Mouse (Mus musculus): Measurements from ENCODE around the gene 9330182O14Rik.

Gene 9330182O14Rik

DNA sequence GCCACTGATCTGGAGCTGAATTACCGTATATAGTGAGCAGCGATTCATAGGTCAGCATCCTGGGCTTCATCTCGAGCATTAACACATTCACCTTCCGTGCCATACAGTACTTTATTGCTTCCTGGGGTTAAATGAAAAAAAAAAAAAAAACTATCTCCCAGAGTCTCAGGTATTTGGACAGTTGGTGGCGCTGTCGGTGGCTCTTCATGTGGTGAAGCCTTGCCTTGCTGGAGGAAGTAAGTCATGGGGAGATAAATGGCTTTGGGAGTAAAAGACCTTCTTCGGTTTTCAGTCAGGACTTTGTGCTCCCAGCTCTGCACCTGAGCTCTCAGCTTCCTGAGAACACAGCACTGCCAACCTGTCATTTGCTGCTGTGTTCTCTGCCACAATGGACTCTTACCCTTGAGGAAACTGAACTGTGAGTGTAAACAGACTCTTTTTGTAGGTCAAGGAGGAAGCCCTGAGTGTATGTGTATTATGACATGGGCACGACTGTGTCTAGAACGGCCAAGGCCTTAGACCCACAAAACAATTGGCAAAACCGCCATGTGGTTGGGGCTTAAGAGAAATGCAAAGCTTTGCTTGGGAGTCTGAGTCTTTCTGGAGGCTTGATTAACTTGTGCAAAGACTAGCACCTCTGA lies at the start of gene 9330182O14Rik:
TSS of gene 9330182O14Rik (plus strand) at position 214 of the 641 bp plus-strand sequence.
- DNase-seq, result no peak

DNA sequence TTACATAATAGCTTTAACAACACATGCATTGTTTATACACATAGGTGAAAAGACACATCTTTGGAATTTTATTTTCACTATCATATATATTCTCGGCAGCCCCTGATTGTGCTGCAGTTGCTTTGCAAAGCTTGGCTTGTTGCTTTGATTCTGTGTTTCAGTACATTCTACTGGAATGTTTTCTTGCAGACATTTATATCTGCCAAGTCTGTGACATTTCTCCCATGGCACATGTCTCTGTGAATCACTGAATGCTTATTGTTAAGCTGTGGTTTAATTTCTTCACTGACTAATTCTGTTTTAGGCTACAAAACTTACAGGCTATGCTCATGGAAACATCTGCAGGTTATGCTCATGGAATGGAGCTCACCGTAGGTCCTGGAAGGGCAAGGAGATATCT lies 30.9 kb upstream of the 9330182O14Rik start:
- no peak for DNase-seq

DNA sequence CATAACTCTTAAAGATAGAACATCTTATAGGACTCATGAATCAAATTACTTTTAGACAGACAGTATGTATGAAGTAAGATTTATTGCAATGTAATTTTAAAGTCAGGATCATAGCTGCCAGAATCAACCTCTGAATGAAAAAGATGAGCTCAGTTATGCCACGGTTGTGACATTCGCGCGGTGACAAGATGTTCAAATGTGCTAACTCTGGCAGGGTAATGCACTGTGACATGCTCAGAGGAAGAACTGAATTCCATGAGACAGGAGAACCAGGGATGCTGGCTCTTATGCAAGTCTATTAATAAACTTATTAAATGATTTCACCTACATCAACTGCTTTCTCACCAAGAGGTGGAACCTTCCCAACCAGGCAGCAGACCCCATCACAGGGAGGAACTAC lies 28.5 kb upstream of the 9330182O14Rik start:
- no peak for DNase-seq

DNA sequence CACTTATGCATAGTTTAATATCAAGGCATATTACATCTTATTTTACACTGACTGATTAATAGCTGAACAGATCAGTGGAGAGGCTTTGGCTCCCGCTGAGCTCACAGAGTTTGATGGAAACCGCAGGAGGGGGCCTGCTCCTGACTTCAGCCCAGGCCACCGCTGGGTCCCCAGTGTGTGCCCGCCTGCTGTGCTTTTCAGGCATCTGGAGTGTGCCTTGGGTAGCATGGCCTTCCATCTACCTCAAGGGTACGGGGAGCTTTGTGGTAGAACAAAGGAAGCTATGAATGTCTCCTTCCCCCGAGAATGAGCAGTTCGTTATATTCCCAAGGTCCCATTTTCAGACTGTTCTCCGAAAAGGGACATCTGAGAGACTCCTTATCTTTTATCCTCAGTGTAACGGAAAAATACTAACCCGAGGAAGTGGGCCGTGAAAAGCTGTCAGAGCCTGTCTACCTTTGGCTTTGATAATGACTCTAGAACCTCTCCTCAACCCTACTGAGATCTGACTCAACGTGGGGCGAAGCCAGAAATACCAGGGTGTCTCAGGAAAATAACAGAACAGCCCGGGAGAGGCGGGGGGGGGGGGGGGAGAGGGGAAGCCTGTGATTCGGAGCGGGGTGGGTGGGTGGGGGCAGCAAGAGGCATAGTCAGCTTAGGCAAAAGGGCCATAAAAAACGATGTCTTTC lies 20.1 kb upstream of the 9330182O14Rik start:
- DNase-seq, result no peak

DNA sequence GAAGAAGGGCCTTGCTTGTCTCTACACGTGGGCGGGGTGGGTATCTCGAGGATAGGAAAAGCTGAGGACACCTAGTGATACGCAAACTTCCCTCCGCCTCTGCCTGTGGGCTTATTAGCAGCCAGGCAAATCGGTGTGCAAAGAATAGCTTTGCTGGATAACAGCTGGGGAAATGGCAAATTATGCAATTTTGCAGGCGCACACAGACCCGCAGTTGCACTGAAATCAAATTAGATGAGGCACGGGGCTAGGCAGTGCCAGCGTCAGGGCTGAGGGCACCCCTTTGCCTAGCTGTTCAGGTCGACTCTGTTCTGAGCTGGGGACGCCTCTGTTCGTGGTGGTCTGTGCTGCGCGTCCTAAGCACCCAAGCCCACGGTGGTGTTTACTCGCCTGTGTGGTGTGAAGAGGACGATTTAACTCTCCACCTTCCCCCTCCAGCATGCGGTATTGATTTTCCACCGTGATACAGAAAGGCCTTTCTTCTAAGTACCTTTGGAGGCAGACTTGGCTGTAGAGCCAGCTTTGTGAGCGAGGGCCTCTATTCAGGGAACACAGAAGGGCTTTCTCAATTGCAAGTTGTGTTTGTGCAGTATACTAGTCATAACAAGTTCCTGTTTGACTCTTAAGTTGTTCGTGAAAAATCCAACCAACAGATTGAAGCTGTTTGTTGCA lies 19.4 kb upstream of the 9330182O14Rik start:
- DNase-seq, result peak; percentile 10

DNA sequence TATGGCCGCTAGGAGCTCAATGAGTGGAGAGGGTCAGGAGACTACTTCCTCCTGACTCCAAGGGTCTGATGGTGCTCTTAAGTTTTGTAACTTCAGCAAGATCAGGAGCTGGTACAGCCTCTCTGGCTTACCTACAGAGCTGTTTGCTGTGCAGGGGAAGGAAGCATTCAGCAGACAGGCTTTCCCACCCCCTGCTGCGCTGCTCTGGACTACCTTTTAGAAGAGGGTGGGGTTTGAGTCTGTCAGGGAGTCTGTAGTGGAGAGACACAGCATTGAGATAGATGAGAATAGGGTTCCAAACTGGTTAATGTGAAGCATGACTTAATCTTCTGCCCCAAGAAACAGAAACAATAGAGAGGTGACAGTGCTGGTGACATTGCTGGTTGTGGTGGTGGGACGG lies 17.8 kb upstream of the 9330182O14Rik start:
- no peak for DNase-seq

DNA sequence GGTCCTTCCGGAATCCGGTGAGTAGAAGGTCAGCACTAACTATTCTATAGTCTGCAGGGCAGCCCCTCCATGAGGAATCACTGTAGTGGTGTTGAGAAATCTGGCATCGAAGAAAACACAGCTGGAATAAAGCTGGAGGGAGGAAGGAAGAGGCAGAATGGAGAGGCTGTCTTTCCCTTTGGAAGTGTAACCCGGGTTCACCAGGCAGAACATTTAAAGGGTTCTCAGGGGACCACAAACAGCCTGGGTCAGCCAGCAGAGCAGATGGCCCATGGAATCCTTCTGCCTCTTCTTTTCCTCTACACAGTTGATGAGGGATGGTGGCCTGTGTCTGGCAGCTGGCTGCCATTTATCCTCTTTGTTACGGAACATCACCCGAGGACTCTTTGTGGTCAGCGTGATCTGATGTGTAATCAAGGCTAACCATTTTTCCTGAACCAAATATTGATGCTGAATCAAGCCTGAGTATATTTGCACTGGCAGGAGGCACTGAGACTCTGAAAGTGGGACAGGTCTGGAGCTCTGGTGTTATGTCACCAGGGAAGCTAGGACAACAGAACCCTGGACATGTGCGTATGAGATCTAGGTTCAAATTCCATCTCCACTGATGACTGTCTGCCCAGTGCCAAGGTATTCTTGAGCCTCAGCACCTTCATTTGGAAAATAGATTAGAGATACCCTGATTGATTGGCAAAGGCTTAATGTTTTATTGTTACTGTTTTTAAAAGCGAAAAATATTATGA lies 9.8 kb upstream of the 9330182O14Rik start:
- DNase-seq, result no peak

DNA sequence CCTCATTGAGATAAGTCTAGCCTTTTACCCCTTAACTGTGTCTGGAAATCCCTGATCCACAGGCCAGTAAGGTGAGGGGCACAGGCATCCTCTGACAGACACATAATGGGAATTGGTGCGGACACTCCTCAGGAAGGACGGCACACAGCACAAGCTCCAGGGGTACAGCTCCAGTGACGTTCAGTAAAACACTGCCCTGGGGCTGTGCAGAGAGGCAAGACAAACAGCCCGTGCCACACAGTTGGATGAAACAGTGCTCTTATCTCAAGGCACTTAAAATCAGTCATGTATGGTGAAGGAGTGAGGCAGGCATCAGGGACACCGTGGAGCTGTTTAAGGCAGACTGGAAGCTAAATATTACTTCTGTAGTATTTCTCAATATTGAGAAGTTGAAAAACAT lies 4.7 kb upstream of the 9330182O14Rik start:
- DNase-seq, result no peak

DNA sequence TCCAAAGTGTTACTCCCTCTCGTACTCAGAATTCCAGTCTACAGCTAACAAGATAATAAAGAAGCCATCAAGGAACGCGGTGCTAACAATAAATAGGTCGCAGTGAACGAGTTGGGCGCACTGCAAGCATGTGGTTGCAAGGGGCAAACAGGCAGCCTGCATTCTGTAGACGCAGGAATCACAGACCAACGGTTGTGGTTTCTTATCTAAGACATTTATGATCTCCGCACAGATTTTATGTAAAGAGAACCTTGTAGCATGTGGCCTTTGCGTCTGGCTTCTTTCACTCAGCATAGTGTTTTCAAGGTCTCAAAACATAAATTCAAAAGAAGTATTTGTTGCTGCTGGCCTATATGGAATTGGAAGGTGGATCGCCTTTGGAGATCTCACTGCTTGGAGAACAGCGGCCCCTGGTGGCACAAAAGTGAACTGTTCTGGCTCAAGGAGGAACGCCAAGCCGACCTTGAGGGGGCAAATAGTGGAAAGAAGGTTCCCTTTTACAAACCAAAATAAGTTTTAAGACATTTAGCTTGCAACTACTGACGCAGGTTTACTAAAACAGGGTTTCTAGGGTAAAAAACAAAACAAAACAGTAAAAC lies 3.2 kb upstream of the 9330182O14Rik start:
- peak; percentile 90 for DNase-seq

DNA sequence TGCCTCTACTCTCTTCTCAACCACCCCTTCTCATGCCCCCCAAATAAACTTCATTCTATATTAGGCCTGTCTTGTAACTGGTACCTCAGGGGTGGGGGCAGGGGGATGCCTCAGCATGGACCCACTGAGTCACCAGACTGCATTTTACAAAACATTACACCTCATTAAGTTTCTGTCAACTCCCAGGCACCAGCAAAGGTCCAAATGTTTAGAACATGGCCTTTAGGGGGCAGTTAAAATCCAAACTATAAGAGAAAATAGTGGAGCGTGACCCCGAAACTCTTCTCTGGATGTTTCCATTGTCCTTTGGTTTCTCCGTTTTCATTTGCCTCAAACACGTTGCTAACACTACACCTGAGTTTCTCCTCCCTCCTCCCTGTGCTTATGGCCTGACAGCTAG lies 1.8 kb upstream of the 9330182O14Rik start:
- DNase-seq, result no peak

DNA sequence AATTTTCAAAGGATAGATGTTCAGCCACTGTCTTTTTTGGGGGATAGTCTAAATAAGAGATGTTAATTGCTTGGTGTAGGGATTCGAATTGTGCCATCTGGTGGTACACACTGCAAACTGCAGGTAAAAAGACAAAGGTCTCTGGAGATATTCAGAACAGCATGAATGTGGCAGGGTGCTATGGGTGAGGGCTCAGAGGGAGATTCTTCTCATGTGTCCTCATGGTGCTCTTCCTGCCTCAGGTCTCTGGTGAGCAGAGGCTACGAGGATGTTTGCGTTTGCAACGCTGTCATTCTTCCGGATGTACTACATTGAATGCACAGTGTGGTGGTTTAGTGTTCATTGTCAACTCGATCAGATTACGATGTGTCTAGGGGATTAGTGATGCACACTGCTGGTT lies 10.1 kb downstream of the 9330182O14Rik start:
- peak; percentile 22 for DNase-seq

DNA sequence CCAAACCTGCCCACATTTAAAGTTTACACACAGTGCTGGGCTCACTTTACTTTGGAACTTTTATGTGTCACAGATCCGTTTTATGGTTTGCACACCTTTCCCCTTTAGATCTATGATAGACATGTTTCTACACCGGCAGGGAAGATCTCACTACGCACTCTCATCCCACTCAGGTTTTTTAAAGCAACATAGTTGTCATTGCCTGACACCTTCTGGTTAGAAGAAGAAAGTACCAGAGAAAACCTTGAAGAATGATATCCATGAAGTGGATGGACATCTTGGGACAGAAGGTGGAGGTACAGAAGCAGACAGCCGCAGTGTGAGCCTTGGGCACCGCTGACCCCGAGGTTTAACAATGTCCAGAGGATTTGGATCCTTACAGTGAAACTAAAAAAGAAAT lies 23.5 kb downstream of the 9330182O14Rik start:
- no peak for DNase-seq

DNA sequence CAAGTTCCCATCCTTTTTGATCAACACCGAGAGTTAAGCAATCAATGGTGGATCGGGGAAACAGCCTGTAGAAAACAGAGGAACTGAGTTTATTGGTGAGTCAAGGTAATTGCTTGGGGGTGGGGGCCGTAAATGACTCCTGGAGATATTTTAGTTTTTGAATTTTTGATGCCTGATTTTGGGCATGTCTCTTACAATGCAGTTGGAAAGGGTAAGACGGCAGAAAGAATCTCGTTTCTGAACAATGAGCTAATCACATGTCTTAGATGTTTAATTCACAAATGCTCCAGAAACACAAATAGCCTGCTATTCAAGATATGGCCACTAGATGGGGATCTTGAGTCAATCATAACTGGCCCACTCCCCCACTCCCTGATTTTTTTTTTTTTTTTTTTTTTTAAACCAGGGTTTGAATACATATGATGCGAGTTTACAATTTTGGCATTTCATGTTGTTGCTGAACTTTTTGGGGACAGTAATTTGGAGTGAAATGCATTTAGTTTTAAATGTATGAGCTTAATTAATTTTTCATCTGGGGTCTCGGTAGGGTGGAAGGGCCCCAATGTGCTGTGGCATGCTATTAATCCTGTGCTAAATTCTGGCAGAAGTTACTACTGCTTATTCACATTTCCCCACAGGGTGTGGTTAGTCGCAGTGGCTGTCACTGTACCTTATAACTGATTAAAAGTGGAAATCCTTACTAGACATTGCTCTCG lies 32.6 kb downstream of the 9330182O14Rik start:
- peak; percentile 26 for DNase-seq

DNA sequence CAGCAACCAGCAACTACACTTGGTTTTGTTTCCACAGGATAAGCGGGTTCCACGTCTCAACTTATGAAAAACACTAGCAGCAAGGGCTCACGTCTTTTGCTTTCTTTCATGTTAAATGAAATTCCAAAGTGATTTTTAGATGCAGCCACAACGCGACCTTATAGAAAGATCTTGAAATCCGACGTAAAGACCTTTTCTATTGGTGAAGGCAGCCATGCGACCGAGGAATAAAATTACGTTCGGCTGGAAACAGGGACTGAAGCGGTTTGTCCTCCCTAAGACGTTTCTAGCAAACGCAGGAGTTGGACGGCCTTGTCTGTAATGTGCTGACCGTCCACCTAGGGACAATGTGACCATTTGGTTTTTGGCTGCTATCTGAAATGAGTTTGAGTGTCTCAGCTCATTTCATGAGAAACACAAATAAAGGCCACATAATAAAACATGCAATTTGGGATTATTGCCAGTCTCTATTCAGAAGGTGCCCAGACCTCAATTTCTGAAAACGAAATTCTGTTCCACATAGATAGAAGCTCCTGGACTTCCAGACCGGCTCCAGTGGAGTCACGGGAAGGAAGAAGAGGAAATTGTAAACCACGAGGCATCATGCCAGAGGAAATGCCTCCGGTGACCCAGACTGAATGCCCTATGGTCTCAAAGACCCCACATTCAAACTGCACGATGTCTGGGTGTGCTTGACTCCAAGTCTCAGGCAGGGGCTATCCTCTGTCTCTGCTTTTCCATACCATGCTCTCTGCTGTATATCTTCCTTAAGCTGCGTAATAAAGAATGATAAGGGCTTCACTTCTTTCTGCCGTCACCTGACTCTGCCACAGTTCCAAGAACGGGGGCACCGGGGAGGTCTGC lies 33.3 kb downstream of the 9330182O14Rik start:
- DNase-seq, result no peak

DNA sequence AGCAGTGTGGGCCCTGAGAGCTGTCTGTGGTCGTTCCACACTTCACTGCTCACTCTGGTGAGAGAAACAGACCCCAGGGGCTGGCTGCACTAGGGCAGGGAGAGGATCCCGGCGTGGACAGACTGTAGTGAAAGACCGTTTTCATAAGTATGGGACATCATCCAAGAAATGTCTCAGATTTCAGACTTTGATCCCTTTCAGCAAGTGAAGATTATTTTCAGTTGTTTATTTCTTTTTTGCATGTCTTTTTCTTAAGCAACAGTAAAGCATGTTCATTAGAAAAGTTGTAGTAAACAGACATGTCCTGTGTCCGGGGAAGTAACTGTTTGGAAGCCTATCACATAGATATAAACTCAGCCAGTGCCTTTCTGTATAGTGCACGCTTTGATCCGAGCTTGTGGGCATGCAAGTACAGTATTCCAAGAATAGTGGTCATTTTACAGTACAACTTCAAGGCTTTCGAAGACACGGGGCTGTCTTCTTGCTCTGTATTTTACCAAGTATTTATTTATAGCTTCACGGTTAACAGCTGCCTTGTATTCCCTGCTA lies 34.0 kb downstream of the 9330182O14Rik start:
- no peak for DNase-seq

DNA sequence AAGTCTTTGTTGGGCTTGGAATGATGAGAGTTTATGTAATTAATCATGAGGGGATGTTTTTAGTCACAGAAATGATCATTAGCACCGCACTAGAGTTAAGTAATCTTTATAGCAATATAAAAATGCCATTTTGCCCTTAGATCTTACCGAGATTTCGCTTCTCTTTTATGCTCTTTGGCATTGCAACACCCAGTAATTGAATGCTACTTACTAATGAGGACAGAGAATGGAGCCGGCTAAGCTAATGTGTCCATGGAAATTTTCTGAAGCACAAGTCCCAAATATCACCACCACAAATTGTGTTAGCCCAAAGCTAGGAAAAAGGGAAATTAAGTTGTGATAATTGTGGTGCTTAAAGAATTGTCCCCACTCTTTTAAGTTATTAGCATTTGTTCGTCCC lies 34.9 kb downstream of the 9330182O14Rik start:
- no peak for DNase-seq

DNA sequence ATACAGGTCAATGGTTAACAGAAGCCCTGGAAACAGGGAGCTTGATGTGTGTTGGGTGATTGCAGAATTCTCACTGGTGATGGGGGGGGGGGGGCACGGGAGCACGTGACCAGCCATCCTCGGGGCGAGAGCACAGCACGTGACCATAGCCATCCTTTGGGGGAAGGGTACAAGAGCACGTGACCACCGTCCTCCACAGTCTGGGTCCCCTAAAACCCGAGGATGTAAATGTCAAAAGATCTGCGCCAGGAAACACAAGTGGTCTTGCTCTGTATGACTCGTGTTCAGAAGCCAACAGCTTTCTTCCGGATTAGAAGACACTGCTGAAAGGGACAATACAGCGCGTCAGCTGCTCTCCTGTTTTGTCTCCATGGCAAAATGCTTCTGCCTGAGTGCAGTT lies 35.5 kb downstream of the 9330182O14Rik start:
- DNase-seq, result no peak

DNA sequence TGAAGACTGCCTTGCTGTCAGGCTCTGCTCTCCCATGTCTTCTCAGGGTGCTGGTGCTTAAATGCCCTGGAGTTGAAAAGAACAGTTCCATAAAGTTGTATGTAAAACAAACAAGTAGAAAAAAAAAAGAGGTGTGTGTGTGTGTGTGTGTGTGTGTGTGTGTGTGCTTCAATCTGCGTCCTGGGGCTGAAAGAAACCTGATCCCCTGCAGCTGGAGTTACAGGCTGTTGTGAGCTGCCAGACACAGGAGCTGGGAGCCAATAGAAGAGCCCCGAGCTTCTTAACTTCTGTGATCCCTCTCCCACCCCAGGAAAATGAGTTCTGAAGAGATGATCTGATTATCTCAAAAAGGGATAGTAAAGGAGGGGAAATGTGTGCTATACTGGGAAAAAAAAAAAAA lies 45.3 kb downstream of the 9330182O14Rik start:
- no peak for DNase-seq

DNA sequence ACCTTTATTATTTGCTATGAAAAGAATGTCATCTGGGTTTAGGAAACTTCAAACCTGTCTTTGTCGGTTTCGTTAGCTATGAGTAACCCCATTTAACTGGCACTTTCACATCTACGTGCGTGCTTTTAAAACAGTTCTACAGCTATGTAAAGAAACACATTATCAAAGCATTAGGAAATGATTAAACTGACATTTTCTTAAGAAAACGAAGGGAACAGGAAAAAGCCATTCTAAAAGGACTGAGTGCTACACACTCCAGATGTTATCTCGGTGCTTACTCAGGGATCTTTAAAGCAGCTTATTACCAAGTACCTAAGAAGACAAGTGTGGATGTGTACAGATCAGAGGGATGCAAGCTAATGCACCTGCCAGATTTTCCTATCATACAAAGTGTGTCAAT lies 52.9 kb downstream of the 9330182O14Rik start:
- DNase-seq, result no peak

Data from right cerebral cortex, postnatal 4 days (tissue).